Mouse (Mus musculus) frontal cortex, postnatal 36 days (tissue): Measurements from ENCODE around the gene Hist1h2ae.
"Not testable (repeated sequence)": the region's sequence is repeated elsewhere in the genome, so short reads cannot be mapped to it uniquely, and the experiment has no call there.

ENCODE experiments used
- DNase-seq, 2 experiments: peaks; one replicate each; pipeline ENCODE4 v3.0.0; 2022; ENCODE audit warnings: low spot score in 2 of 2

Hist1h2ae gene

DNA sequence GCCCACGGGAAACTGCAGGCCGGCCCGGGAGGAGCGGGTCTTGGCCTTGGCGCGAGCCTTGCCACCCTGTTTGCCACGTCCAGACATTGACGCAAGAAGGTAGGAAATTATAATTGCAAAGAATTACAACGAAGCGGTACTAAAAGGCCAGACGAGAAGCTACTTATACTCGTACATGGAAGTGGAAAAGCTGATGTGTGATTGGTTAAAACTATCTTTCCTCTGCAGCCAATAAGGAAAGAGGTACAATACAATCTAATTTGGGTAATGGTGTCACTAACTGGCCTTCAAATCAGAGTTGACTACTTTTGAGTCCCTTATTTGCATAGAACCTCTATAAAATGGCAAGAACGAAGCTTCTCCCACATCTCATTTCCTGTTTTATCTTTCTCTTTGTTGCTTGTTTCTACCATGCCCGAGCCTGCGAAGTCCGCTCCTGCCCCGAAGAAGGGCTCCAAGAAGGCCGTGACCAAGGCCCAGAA, at the start of gene Hist1h2ae, which contains the start of gene Hist1h2bg:
Hist1h2ae (minus strand) TSS at position 199 of the 482 bp plus-strand sequence.
Hist1h2bg (plus strand) TSS at position 375 of the 482 bp plus-strand sequence.
- peak; percentile 79 to 86 for DNase-seq

DNA sequence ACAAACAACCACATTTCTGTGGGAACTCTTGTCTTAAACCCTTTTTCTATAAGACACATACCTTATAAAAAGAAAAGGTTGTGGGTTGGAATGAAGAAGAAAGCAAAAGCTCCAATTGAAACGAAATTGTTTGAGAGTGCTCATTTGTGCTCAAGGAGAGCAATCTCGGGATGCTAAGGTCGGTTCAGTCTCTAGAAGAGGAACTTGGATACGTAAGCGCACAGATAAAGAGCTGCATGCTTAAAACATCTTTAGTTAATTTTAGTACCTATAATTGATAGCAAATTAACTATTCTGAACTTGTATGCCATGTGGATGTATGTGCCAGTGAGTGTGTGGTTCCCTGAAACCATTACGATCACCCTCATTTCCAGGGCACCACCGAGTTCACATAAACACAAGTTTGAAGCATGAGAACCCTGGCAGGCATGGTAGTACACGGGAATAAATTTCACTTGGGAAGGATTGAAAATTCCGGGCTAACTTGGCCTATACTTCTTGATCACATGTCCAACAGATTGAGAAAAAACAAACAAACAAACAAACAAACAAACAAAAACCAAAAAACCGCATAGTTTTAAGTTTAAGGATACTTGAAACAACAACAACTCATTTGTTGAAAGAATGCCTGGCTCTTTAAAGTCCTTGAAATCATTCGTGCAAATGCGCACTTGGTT, 49.2 kb upstream of the Hist1h2ae start:
- DNase-seq: peak in 1 of 2 experiments; percentile 6

- DNase-seq: no peak
Measured at GRCm38 (mm10) chr13:23611638-23612037, 40.6 kb upstream of the Hist1h2ae start.

- no peak for DNase-seq
Measured at GRCm38 (mm10) chr13:23610393-23610792, 39.4 kb upstream of the Hist1h2ae start.

- DNase-seq: no peak
Measured at GRCm38 (mm10) chr13:23609844-23610243, 38.8 kb upstream of the Hist1h2ae start.

DNA sequence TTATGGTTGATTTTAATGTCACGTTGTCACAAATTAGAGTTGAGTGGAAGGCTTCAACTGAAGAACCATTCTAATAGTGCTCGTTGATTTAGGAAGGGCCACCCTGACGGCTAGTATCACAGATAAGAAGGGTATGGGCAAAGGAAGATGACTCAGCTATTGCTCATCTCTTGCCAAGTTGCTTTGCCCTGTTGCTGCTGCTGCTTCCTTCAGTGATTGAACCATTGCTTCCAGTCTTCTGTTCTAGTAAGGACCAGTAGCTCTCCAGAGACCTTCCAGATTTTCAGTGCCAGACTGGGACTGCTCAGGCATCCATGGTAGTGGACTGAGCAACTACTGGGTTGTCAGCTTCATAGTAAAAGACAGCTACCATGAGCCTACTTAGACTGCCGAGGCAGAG, 38.2 kb upstream of the Hist1h2ae start:
- DNase-seq: no peak

- no peak for DNase-seq
Measured at GRCm38 (mm10) chr13:23605052-23605451, 34.0 kb upstream of the Hist1h2ae start.

DNA sequence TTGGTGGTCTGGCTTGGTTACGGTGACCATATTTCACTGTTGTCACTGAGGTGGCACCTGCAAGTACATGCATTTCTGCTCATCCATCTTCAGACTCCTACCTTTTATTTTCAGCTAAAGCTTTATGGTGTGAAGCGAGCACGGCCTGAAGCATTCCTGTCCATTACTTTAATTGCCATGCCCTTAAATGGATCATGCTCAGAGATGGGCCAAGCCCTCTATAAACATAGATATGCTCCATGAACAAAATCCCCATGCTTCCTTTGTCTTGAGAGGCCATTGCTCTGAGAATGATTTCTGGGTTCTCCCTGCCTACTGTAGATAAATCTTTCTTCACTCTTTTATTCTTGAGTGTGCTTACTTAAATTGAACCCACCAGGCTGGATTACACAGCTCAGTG, 33.4 kb upstream of the Hist1h2ae start:
- no peak for DNase-seq

- no peak for DNase-seq
Measured at GRCm38 (mm10) chr13:23603182-23603699, 32.2 kb upstream of the Hist1h2ae start.

- DNase-seq: peak in 1 of 2 experiments; percentile 72
Measured at GRCm38 (mm10) chr13:23597957-23598356, 26.9 kb upstream of the Hist1h2ae start.

DNA sequence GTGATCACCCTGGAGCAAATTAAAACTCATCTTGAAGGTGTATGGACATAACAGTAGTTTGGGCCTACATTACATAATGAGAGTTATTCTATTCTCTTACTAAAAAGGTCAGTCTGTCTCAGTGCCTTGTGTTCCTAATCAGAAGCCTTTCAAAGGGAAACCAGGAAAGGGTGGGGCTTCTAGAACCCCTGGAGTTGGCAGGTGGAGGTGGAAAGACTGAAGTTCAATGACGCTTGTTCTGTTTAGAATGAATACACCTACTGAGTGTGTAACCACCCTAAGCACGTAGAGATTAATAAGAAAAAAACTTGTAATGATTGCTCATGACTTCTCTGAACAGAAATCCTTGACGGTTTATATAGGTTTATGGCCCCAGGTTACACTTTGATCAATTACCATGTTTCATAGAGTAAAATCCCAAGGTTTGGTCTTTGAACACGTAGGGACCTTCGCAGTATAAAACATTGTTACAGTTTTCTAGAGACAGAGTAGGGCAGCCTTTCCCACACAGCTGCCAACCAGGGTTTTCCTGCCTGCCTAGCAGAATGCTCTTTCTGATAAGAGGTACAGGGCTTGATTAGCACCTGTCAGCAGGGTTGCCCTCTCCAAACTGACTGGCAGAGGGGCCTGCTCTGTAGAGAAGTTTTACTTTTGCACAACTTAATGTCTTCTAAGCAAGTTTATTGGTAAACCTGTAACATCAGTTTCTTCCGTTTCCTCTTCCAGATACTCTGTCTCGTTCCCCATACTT, 24.8 kb upstream of the Hist1h2ae start:
- DNase-seq: no peak

DNA sequence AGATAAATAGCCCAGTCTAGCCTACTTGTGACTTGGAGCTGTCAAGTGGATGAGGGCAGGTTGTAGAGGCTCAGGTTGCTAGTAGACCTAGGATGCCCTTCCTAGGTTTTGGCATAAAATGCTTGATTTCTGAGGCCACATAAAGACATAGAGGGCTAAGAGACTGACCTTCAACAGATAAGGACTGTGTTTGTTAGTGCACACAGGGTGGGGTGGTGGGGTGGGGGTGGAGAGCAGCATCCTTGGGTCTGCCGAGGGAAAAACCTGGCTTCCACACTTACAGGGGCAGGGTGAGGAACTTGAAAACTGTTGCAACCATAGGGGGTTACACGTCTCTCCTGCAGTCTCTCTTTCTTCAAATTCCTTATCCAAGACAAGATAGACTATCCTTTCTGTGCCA, 24.2 kb upstream of the Hist1h2ae start:
- no peak for DNase-seq

GRCm38 (mm10) chr13:23593051-23593770, 22.2 kb upstream of the Hist1h2ae start:
- DNase-seq: no peak

DNA sequence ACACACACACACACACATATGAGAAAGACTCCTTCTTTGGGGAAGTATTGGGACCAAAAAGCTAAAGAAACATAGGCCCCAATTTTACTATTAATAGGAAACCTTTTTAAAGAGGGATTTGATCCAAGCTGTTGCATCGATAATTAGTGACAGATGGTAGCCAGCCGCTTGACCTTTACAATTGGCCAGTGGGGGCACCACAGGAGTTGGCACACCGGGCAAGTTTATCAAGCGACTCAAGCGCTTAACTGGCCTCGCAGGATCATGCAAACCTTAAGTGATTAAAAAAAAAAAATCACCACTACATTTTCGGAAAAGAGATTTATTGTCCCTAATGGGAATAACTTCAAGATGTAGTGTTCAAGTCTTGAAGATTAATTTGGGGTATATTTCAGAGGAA, 21.6 kb upstream of the Hist1h2ae start:
- no peak for DNase-seq

GRCm38 (mm10) chr13:23591886-23592285, 20.9 kb upstream of the Hist1h2ae start:
- DNase-seq: not testable (repeated sequence)

DNA sequence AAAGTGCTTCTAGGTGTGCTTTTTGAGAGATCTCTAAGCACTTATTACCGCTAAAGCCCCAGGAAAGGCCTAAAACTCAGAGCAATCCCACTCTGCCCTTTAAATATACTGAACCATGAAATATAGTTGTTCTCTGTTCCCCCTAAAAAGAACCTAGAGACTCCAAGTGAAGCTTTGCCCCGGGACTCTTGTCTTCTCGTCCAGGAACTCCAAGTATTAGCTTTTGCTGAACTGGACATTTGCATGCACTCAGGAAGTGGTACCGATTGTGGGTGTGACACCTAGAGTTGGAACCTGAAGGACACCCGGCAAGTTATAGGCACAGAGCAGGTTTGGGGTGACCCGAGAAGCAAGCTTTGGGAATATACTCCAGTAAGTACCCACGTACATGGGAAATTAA, 20.2 kb upstream of the Hist1h2ae start:
- no peak for DNase-seq

DNA sequence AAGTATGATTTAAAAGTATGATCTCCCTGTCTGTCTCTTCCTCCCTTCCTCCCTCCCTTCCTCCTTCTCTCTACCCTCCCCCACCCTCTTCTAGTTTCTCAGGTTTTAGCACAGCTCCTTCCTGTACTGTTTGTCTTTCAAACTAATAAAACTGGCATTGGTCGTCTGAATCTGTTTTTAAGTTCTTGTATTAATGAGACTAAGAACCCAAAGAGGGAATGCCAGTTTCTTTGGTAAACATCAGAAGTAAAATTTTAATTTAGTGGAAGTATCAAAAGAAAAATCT, 15.9 kb upstream of the Hist1h2ae start:
- DNase-seq: no peak

- DNase-seq: no peak
Measured at GRCm38 (mm10) chr13:23586099-23586939, 15.3 kb upstream of the Hist1h2ae start.

GRCm38 (mm10) chr13:23585442-23586098, 14.6 kb upstream of the Hist1h2ae start:
- DNase-seq: peak; percentile 69 to 89

DNA sequence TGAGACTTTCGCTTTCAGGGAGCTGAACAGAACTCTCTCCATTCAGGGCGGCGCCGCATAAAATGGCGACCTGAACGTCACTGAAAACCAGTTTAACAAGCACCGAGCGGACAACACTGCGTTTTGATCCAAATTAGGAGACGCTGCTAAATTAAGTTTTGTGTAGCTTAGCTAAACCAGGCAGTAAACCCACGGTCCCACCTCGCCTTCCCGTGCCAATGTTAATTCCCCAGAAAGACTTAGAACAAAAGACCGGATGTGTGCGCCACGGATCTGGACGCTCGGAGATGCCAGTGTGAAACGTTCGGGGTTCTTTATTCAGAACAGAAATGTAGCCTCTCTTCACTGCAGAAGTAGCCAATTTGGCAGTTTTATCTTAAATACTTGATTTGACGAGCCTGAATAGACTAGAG, 14.0 kb upstream of the Hist1h2ae start:
- peak; percentile 71 to 81 for DNase-seq

DNA sequence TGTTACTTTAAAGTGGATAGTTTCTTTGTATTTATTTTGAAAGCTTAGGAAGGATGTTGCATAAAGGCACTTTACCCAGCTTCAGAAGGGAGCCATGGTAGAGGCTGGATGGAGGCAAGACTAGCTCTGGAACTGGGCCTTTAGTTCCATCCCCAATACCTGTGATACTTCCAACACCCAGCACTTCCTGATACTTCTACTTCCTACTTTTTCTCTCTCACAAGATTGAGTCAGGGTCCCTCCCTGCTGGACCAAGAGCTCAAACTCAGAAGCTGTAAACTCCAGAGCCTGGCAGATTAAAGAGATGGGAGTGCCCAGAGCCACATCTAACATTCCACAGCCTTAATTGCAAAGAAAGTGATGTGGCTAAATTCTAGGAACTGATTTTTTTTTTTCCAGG, 13.3 kb upstream of the Hist1h2ae start:
- no peak for DNase-seq
